Mouse (Mus musculus): Measurements from ENCODE around the gene Zswim4. TPM values are rescaled to one million over a fixed set of nuclear protein-coding genes. Genes with fewer than 3 reads are reported as not detected.
"Not testable (repeated sequence)": the region's sequence is repeated elsewhere in the genome, so short reads cannot be mapped to it uniquely, and the experiment has no call there.

Zswim4 gene
- 8.9 and 9.7 TPM in 2 replicates for polyA plus RNA-seq (2015; fragmentation: Nextera tagmentation; extraction: Ambion mirVana)

GRCm38 (mm10) chr8:84236998-84237473 is at the start of gene Zswim4:
Zswim4 (minus strand) TSS chr8:84237055.
- Histone ChIP-seq H3K27ac (peak within 1 kb of the TSS; percentile 81), H3K27me3 (replicated peaks) (no peaks in the 10 kb centered on the region), H3K4me3 (replicated peaks) (peak within 1 kb of the TSS; percentile 99), H3K36me3 (peaks cover 2% of the 10 kb centered on the region; the same call in 1 of the 2 replicates), H3K4me2 (peak within 1 kb of the TSS; percentile 84), H3K9me3 (no peaks in the 10 kb centered on the region), H3K9ac (peak within 1 kb of the TSS; percentile 95), H3K4me1 (peaks cover 10% of the 10 kb centered on the region; the same call in 1 of the 2 replicates)
- WGBS: under 1% methylated on average over 35 of the region's 35 CpGs
- ATAC-seq (ENCODE audit: insufficient read depth, low FRiP score, low read depth): peak; percentile 99

- not testable (repeated sequence) for H3K9ac ChIP-seq; H3K4me1 ChIP-seq; H3K27ac ChIP-seq; H3K4me3 ChIP-seq (replicated peaks); ATAC-seq (ENCODE audit: insufficient read depth, low FRiP score, low read depth); H3K4me2 ChIP-seq; H3K9me3 ChIP-seq; H3K36me3 ChIP-seq; H3K27me3 ChIP-seq (replicated peaks)
- WGBS: 52% methylated on average over 5 of the region's 5 CpGs
Observed at GRCm38 (mm10) chr8:84285665-84286064, 48.8 kb upstream of the Zswim4 start.

GRCm38 (mm10) chr8:84284608-84285063 is 47.8 kb upstream of the Zswim4 start:
- H3K9me3 ChIP-seq: no peaks in the 10 kb centered on the region
- peak overlapping the region; percentile 40 for H3K4me2 ChIP-seq
- H3K27me3 ChIP-seq (replicated peaks): no peaks in the 10 kb centered on the region
- ATAC-seq (ENCODE audit: insufficient read depth, low FRiP score, low read depth): no peak; the same call in 1 of the 2 replicates
- H3K4me1 ChIP-seq: no peaks in the 10 kb centered on the region; the same call in 1 of the 2 replicates
- peak overlapping the region; percentile 14 for H3K4me3 ChIP-seq (replicated peaks)
- H3K27ac ChIP-seq: peak overlapping the region; percentile 55
- 13% methylated on average over 9 of the region's 9 CpGs for WGBS
- no peak overlapping the region for H3K9ac ChIP-seq
- H3K36me3 ChIP-seq: no peaks in the 10 kb centered on the region

- Histone ChIP-seq H3K4me2 (no peak overlapping the region), H3K9ac (no peak overlapping the region), H3K27ac (no peak overlapping the region), H3K4me1 (no peaks in the 10 kb centered on the region; the same call in 1 of the 2 replicates), H3K9me3 (no peaks in the 10 kb centered on the region), H3K36me3 (no peaks in the 10 kb centered on the region), H3K27me3 (replicated peaks) (no peaks in the 10 kb centered on the region), H3K4me3 (replicated peaks) (no peak overlapping the region)
- 68% methylated on average over 10 of the region's 10 CpGs for WGBS
- no peak for ATAC-seq (ENCODE audit: insufficient read depth, low FRiP score, low read depth)
Observed at GRCm38 (mm10) chr8:84280777-84281176, 43.9 kb upstream of the Zswim4 start.

GRCm38 (mm10) chr8:84276447-84276846 is 39.6 kb upstream of the Zswim4 start:
- Histone ChIP-seq H3K27ac (no peak overlapping the region), H3K4me1 (no peaks in the 10 kb centered on the region), H3K9me3 (no peaks in the 10 kb centered on the region), H3K27me3 (replicated peaks) (no peaks in the 10 kb centered on the region), H3K36me3 (no peaks in the 10 kb centered on the region), H3K9ac (no peak overlapping the region), H3K4me2 (no peak overlapping the region), H3K4me3 (replicated peaks) (no peak overlapping the region)
- ATAC-seq (ENCODE audit: insufficient read depth, low FRiP score, low read depth): no peak
- WGBS: 52% methylated on average over 1 of the region's 1 CpGs

- H3K36me3 ChIP-seq: no peaks in the 10 kb centered on the region
- H3K4me2 ChIP-seq: no peak overlapping the region
- H3K9ac ChIP-seq: no peak overlapping the region
- no peak overlapping the region for H3K4me3 ChIP-seq (replicated peaks)
- WGBS: 80% methylated on average over 3 of the region's 3 CpGs
- no peaks in the 10 kb centered on the region for H3K27me3 ChIP-seq (replicated peaks)
- no peak for ATAC-seq (ENCODE audit: insufficient read depth, low FRiP score, low read depth)
- no peak overlapping the region for H3K27ac ChIP-seq
- H3K9me3 ChIP-seq: no peaks in the 10 kb centered on the region
- peaks cover 3% of the 10 kb centered on the region; the same call in 1 of the 2 replicates for H3K4me1 ChIP-seq
Observed at GRCm38 (mm10) chr8:84273968-84274367, 37.1 kb upstream of the Zswim4 start.

- Histone ChIP-seq H3K9ac (no peak overlapping the region), H3K4me3 (replicated peaks) (no peak overlapping the region), H3K27me3 (replicated peaks) (no peaks in the 10 kb centered on the region), H3K36me3 (no peaks in the 10 kb centered on the region), H3K9me3 (no peaks in the 10 kb centered on the region), H3K4me1 (peaks cover 3% of the 10 kb centered on the region; the same call in 1 of the 2 replicates), H3K4me2 (no peak overlapping the region), H3K27ac (no peak overlapping the region)
- ATAC-seq (ENCODE audit: insufficient read depth, low FRiP score, low read depth): no peak
- WGBS: 80% methylated on average over 4 of the region's 4 CpGs
Observed at GRCm38 (mm10) chr8:84272302-84272701, 35.4 kb upstream of the Zswim4 start.

GRCm38 (mm10) chr8:84269950-84270773 is 33.3 kb upstream of the Zswim4 start, which contains the start of gene Ccdc130:
Ccdc130 (minus strand) TSS chr8:84270380.
- 0 out of 2 replicates have a peak, but pooled peaks cover 7% of the 10 kb centered on the region for H3K36me3 ChIP-seq
- peaks cover 3% of the 10 kb centered on the region; the same call in 1 of the 2 replicates for H3K4me1 ChIP-seq
- H3K4me3 ChIP-seq (replicated peaks): peak within 1 kb of the TSS; percentile 74
- no peaks in the 10 kb centered on the region for H3K9me3 ChIP-seq
- H3K27me3 ChIP-seq (replicated peaks): no peaks in the 10 kb centered on the region
- ATAC-seq (ENCODE audit: insufficient read depth, low FRiP score, low read depth): peak; percentile 100
- H3K27ac ChIP-seq: peak within 1 kb of the TSS; percentile 52; the same call in 1 of the 2 replicates
- H3K4me2 ChIP-seq: peak within 1 kb of the TSS; percentile 69
- WGBS: 1% methylated on average over 44 of the region's 44 CpGs
- H3K9ac ChIP-seq: peak within 1 kb of the TSS; percentile 62

GRCm38 (mm10) chr8:84261098-84261497 is 24.2 kb upstream of the Zswim4 start:
- peaks cover 56% of the 10 kb centered on the region for H3K36me3 ChIP-seq

GRCm38 (mm10) chr8:84256822-84257610 is 20.2 kb upstream of the Zswim4 start, which contains the start of gene Mri1:
Mri1 (minus strand) TSS chr8:84257326.
- Histone ChIP-seq H3K27me3 (replicated peaks) (no peaks in the 10 kb centered on the region), H3K9ac (peak within 1 kb of the TSS; percentile 51), H3K4me2 (peak within 1 kb of the TSS; percentile 90), H3K4me3 (replicated peaks) (peak within 1 kb of the TSS; percentile 82), H3K36me3 (peaks cover 48% of the 10 kb centered on the region), H3K4me1 (peaks cover 15% of the 10 kb centered on the region), H3K27ac (peak within 1 kb of the TSS; percentile 94), H3K9me3 (no peaks in the 10 kb centered on the region)
- ATAC-seq (ENCODE audit: insufficient read depth, low FRiP score, low read depth): peak; percentile 85
- under 1% methylated on average over 61 of the region's 64 CpGs for WGBS

More at GRCm38 (mm10) chr8:84261098-84261497, 24.2 kb upstream of the Zswim4 start:
- Histone ChIP-seq H3K27ac (no peak overlapping the region), H3K4me2 (no peak overlapping the region), H3K4me1 (peaks cover 12% of the 10 kb centered on the region), H3K9me3 (no peaks in the 10 kb centered on the region), H3K4me3 (replicated peaks) (no peak overlapping the region), H3K27me3 (replicated peaks) (no peaks in the 10 kb centered on the region), H3K9ac (no peak overlapping the region)
- no peak for ATAC-seq (ENCODE audit: insufficient read depth, low FRiP score, low read depth)
- 91% methylated on average over 4 of the region's 4 CpGs for WGBS

- no peaks in the 10 kb centered on the region for H3K27me3 ChIP-seq (replicated peaks)
- H3K4me1 ChIP-seq: peaks cover 15% of the 10 kb centered on the region
- peak overlapping the region; percentile 82 for H3K4me3 ChIP-seq (replicated peaks)
- WGBS: 13% methylated on average over 6 of the region's 6 CpGs
- peak overlapping the region; percentile 90 for H3K4me2 ChIP-seq
- peak; percentile 25 for ATAC-seq (ENCODE audit: insufficient read depth, low FRiP score, low read depth)
- H3K9me3 ChIP-seq: no peaks in the 10 kb centered on the region
- H3K9ac ChIP-seq: peak overlapping the region; percentile 51
- H3K27ac ChIP-seq: peak overlapping the region; percentile 94
- peaks cover 48% of the 10 kb centered on the region for H3K36me3 ChIP-seq
Observed at GRCm38 (mm10) chr8:84256458-84256821, 19.6 kb upstream of the Zswim4 start.
